Mouse (Mus musculus): Measurements from ENCODE around the gene Slc22a4. TPM values are rescaled to one million over a fixed set of nuclear protein-coding genes. Genes with fewer than 3 reads are reported as not detected.
A peak's percentile ranks its signal among the peaks of the same experiment; 100 is the strongest.

Gene Slc22a4
- polyA plus RNA-seq, 1 experiment: 4.0 TPM

- H3K4me3 ChIP-seq (ENCODE audit: insufficient read depth, poor library complexity, severe bottlenecking): peak within 1 kb of the TSS; percentile 48
- peak within 1 kb of the TSS; percentile 90 for H3ac ChIP-seq (ENCODE audit: control insufficient read depth, insufficient read length, low read depth)
- peaks cover 36% of the 10 kb centered on the region for H3K79me2 ChIP-seq (ENCODE audit: control insufficient read depth, insufficient read depth)
- H3K27me3 ChIP-seq (ENCODE audit: control insufficient read depth, insufficient read depth, insufficient read length): no peaks in the 10 kb centered on the region
- TF ChIP-seq CTCF (IDR thresholded peaks at IDR 0.05; ENCODE audit: control insufficient read depth, insufficient read depth, insufficient read length) (no peak), USF1 (IDR thresholded peaks at IDR 0.05; ENCODE audit: low read depth) (no peak), MAX (IDR thresholded peaks at IDR 0.05) (no peak), MYOG (IDR thresholded peaks at IDR 0.05; ENCODE audit: control insufficient read depth, extremely low read depth, insufficient read length) (no peak), CEBPB (IDR thresholded peaks at IDR 0.05; ENCODE audit: low read depth) (no peak), MYOD1 (IDR thresholded peaks at IDR 0.05; ENCODE audit: control insufficient read depth, insufficient read length, low read depth) (no peak), FOSL1 (IDR thresholded peaks at IDR 0.05; ENCODE audit: insufficient read depth, low read length, poor library complexity, severe bottlenecking) (no peak)
- no peaks in the 10 kb centered on the region for H3K36me3 ChIP-seq (ENCODE audit: control insufficient read depth, insufficient read depth)
- H3K79me3 ChIP-seq (ENCODE audit: low read depth): peaks cover 3% of the 10 kb centered on the region
Measured at GRCm38 (mm10) chr11:54068520-54069371, 40.9 kb upstream of the Slc22a4 start, which contains the start of gene Pdlim4. Gene Pdlim4, minus strand, starts transcription at chr11:54069014.

- Histone ChIP-seq H3K79me3 (ENCODE audit: low read depth) (peaks cover 3% of the 10 kb centered on the region), H3ac (ENCODE audit: control insufficient read depth, insufficient read length, low read depth) (peak overlapping the region; percentile 90), H3K27me3 (ENCODE audit: control insufficient read depth, insufficient read depth, insufficient read length) (no peaks in the 10 kb centered on the region), H3K4me3 (ENCODE audit: insufficient read depth, poor library complexity, severe bottlenecking) (peak overlapping the region; percentile 48), H3K79me2 (ENCODE audit: control insufficient read depth, insufficient read depth) (peaks cover 38% of the 10 kb centered on the region), H3K36me3 (ENCODE audit: control insufficient read depth, insufficient read depth) (no peaks in the 10 kb centered on the region)
- no peak for TF ChIP-seq USF1 (IDR thresholded peaks at IDR 0.05; ENCODE audit: low read depth)
- no peak for TF ChIP-seq CEBPB (IDR thresholded peaks at IDR 0.05; ENCODE audit: low read depth)
- no peak for TF ChIP-seq MAX (IDR thresholded peaks at IDR 0.05)
- no peak for TF ChIP-seq MYOD1 (IDR thresholded peaks at IDR 0.05; ENCODE audit: control insufficient read depth, insufficient read length, low read depth)
Measured at GRCm38 (mm10) chr11:54067996-54068519, 40.2 kb upstream of the Slc22a4 start.

- H3K79me2 ChIP-seq (ENCODE audit: control insufficient read depth, insufficient read depth): peaks cover 38% of the 10 kb centered on the region
- H3ac ChIP-seq (ENCODE audit: control insufficient read depth, insufficient read length, low read depth): peak overlapping the region; percentile 90
- peak overlapping the region; percentile 48 for H3K4me3 ChIP-seq (ENCODE audit: insufficient read depth, poor library complexity, severe bottlenecking)
- no peak for TF ChIP-seq MYOG (IDR thresholded peaks at IDR 0.05; ENCODE audit: control insufficient read depth, extremely low read depth, insufficient read length)
- no peak for TF ChIP-seq USF1 (IDR thresholded peaks at IDR 0.05; ENCODE audit: low read depth)
- TF ChIP-seq CEBPB (IDR thresholded peaks at IDR 0.05; ENCODE audit: low read depth): no peak
- TF ChIP-seq MAX (IDR thresholded peaks at IDR 0.05): peak; percentile 87
- TF ChIP-seq FOSL1 (IDR thresholded peaks at IDR 0.05; ENCODE audit: insufficient read depth, low read length, poor library complexity, severe bottlenecking): no peak
- peak; percentile 98 for TF ChIP-seq MYOD1 (IDR thresholded peaks at IDR 0.05; ENCODE audit: control insufficient read depth, insufficient read length, low read depth)
- H3K27me3 ChIP-seq (ENCODE audit: control insufficient read depth, insufficient read depth, insufficient read length): no peaks in the 10 kb centered on the region
- H3K79me3 ChIP-seq (ENCODE audit: low read depth): peaks cover 3% of the 10 kb centered on the region
- no peaks in the 10 kb centered on the region for H3K36me3 ChIP-seq (ENCODE audit: control insufficient read depth, insufficient read depth)
Measured at GRCm38 (mm10) chr11:54067318-54067995, 39.6 kb upstream of the Slc22a4 start.

DNA sequence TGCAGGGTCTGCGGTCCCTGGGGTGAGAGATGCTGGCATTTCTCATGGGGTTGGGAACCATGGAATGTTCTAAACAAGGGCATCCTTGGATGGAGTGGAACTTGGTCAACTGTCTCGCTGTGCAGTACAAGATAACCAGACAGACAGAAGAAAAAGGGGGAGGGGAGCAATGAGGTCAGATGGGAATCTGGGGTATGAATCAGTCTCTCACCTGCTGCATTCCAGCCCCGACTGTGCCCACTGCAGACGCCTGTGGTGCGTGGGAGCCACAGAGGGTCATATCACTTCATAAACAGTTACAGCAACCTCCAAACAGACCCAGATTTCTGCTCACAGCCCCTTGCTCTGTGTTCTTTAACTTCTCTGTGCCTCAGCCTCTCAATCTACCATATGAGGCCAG lies 38.5 kb upstream of the Slc22a4 start:
- no peak overlapping the region for H3K4me3 ChIP-seq (ENCODE audit: insufficient read depth, poor library complexity, severe bottlenecking)
- H3K27me3 ChIP-seq (ENCODE audit: control insufficient read depth, insufficient read depth, insufficient read length): no peaks in the 10 kb centered on the region
- peaks cover 38% of the 10 kb centered on the region for H3K79me2 ChIP-seq (ENCODE audit: control insufficient read depth, insufficient read depth)
- peaks cover 3% of the 10 kb centered on the region for H3K79me3 ChIP-seq (ENCODE audit: low read depth)
- H3K36me3 ChIP-seq (ENCODE audit: control insufficient read depth, insufficient read depth): peaks cover 2% of the 10 kb centered on the region
- H3ac ChIP-seq (ENCODE audit: control insufficient read depth, insufficient read length, low read depth): no peak overlapping the region
- TF ChIP-seq MYOD1 (IDR thresholded peaks at IDR 0.05; ENCODE audit: control insufficient read depth, insufficient read length, low read depth) (peak; percentile 71), CTCF (IDR thresholded peaks at IDR 0.05; ENCODE audit: control insufficient read depth, insufficient read depth, insufficient read length) (no peak)

DNA sequence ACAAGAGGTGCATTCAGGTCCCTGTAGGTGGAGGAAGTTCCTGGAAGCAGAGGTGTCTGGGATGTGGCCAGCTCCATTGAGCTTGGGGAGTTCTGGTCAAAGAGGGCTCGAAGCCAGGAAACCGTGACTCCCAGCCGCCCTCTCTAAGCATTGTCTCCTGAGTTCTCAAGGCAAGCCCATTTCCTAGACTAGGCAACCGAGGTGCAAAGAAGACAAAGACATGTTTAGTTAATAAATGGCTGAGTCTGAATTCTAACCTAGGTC lies 38.0 kb upstream of the Slc22a4 start:
- no peak overlapping the region for H3ac ChIP-seq (ENCODE audit: control insufficient read depth, insufficient read length, low read depth)
- H3K4me3 ChIP-seq (ENCODE audit: insufficient read depth, poor library complexity, severe bottlenecking): no peak overlapping the region
- no peak for TF ChIP-seq MYOG (IDR thresholded peaks at IDR 0.05; ENCODE audit: control insufficient read depth, extremely low read depth, insufficient read length)
- no peak for TF ChIP-seq FOSL1 (IDR thresholded peaks at IDR 0.05; ENCODE audit: insufficient read depth, low read length, poor library complexity, severe bottlenecking)
- TF ChIP-seq USF1 (IDR thresholded peaks at IDR 0.05; ENCODE audit: low read depth): no peak
- no peak for TF ChIP-seq MYOD1 (IDR thresholded peaks at IDR 0.05; ENCODE audit: control insufficient read depth, insufficient read length, low read depth)
- no peak for TF ChIP-seq CTCF (IDR thresholded peaks at IDR 0.05; ENCODE audit: control insufficient read depth, insufficient read depth, insufficient read length)
- TF ChIP-seq MAX (IDR thresholded peaks at IDR 0.05): no peak
- no peak for TF ChIP-seq CEBPB (IDR thresholded peaks at IDR 0.05; ENCODE audit: low read depth)
- no peaks in the 10 kb centered on the region for H3K27me3 ChIP-seq (ENCODE audit: control insufficient read depth, insufficient read depth, insufficient read length)
- H3K79me3 ChIP-seq (ENCODE audit: low read depth): peaks cover 3% of the 10 kb centered on the region
- H3K79me2 ChIP-seq (ENCODE audit: control insufficient read depth, insufficient read depth): peaks cover 38% of the 10 kb centered on the region
- H3K36me3 ChIP-seq (ENCODE audit: control insufficient read depth, insufficient read depth): peaks cover 5% of the 10 kb centered on the region

Measured in C2C12 (cell line).